Mouse (Mus musculus): ENCODE results near the gene Tmem131.

The Tmem131 gene

DNA sequence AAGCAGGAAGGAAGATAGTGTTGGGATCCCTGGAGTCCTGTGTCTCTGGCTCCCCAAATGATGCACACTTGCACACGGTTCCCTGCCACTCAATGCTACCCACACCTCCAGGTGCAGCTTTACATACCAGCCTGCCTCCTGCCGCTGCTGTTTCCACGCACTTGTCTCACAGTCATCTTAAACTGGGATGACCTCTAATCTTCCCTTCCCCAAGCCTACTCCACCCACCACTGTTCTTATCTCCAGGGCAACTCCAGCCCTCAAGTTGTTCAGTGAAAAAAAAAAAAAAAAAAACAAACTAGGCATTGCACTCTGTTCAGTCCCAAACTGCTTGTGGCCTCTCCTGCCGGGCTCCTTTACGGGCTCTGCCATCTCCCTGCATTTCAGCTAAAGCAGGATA, at the start of gene Tmem131:
Gene Tmem131, minus strand, starts transcription at position 14 of the 400 bp plus-strand sequence.
- no peaks in the 10 kb centered on the region for H3K27me3 ChIP-seq (ENCODE audit: insufficient read depth, low read length)
- TF ChIP-seq NANOG (IDR thresholded peaks at IDR 0.05; ENCODE audit: borderline replicate concordance, low read length) (no peak), POU5F1 (IDR thresholded peaks at IDR 0.05; ENCODE audit: borderline replicate concordance, low read length) (no peak), CTCF (conservative IDR thresholded peaks at IDR 0.05; ENCODE audit: low read length) (no peak)
- H3K4me1 ChIP-seq (replicated peaks; ENCODE audit: low read depth, low read length): peaks cover 52% of the 10 kb centered on the region
- peak within 1 kb of the TSS; percentile 30 for H3K4me3 ChIP-seq (replicated peaks; ENCODE audit: low read length)
- H3K9me3 ChIP-seq (ENCODE audit: low read length): no peaks in the 10 kb centered on the region
- no peaks in the 10 kb centered on the region for H3K36me3 ChIP-seq (ENCODE audit: insufficient read depth, low read length)

DNA sequence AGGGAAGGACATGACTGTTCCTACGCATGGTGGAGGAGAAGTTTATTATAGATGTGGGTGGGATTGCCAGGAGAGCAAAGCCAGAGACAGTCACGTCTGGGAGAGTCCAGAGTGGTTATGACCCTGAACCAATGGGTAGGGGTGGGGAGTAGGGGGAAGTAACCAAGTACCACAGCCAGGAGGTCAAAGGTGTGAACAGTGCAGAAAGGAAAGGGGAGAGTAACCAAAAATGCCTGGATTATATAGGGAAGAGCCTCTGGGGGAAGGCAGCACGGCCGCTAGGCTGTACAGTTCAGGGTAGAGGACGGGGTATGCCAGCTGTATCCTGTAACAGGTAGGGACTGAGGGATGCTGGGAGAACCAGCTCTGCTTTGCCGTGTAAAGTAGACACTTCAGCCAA, 45.1 kb upstream of the Tmem131 start:
- H3K4me1 ChIP-seq (replicated peaks; ENCODE audit: low read depth, low read length): peaks cover 70% of the 10 kb centered on the region
- no peaks in the 10 kb centered on the region for H3K27me3 ChIP-seq (ENCODE audit: insufficient read depth, low read length)
- 0 out of 2 replicates have a peak overlapping the region, but pooled peaks have one; percentile 8 for H3K4me3 ChIP-seq (replicated peaks; ENCODE audit: low read length)
- no peak for TF ChIP-seq NANOG (IDR thresholded peaks at IDR 0.05; ENCODE audit: borderline replicate concordance, low read length)
- no peak for TF ChIP-seq CTCF (conservative IDR thresholded peaks at IDR 0.05; ENCODE audit: low read length)
- TF ChIP-seq POU5F1 (IDR thresholded peaks at IDR 0.05; ENCODE audit: borderline replicate concordance, low read length): no peak
- H3K36me3 ChIP-seq (ENCODE audit: insufficient read depth, low read length): no peaks in the 10 kb centered on the region
- H3K9me3 ChIP-seq (ENCODE audit: low read length): peaks cover 4% of the 10 kb centered on the region; the same call in 1 of the 2 replicates

DNA sequence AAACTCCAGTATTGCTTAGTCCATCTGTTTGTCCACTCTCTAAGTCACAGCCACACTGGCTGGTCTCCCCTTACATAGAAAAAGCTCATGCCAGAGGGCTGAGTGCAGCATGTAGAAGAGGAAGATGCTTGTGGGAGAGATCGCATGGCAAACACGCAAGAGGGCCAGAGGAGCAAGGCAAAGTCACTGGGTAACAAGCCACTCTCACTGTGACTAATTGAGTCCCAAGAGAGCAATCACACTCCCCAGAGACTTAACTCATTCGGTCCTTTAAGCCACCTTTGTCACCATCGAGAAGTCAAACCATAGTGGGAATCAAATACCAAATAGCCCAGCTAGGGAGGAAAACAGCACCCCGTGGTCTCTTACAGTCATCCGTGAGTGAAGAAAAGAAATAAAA, 44.7 kb upstream of the Tmem131 start:
- Histone ChIP-seq H3K27me3 (ENCODE audit: insufficient read depth, low read length) (no peaks in the 10 kb centered on the region), H3K4me3 (replicated peaks; ENCODE audit: low read length) (0 out of 2 replicates have a peak overlapping the region, but pooled peaks have one; percentile 8), H3K9me3 (ENCODE audit: low read length) (peaks cover 4% of the 10 kb centered on the region; the same call in 1 of the 2 replicates), H3K4me1 (replicated peaks; ENCODE audit: low read depth, low read length) (peaks cover 73% of the 10 kb centered on the region), H3K36me3 (ENCODE audit: insufficient read depth, low read length) (no peaks in the 10 kb centered on the region)
- TF ChIP-seq CTCF (conservative IDR thresholded peaks at IDR 0.05; ENCODE audit: low read length) (no peak), NANOG (IDR thresholded peaks at IDR 0.05; ENCODE audit: borderline replicate concordance, low read length) (no peak), POU5F1 (IDR thresholded peaks at IDR 0.05; ENCODE audit: borderline replicate concordance, low read length) (no peak)

GRCm38 (mm10) chr1:36987172-36988148, 44.0 kb upstream of the Tmem131 start:
- no peak for TF ChIP-seq CTCF (conservative IDR thresholded peaks at IDR 0.05; ENCODE audit: low read length)
- peak; percentile 36; the same call in 1 of the 2 replicates for TF ChIP-seq POU5F1 (IDR thresholded peaks at IDR 0.05; ENCODE audit: borderline replicate concordance, low read length)
- TF ChIP-seq NANOG (IDR thresholded peaks at IDR 0.05; ENCODE audit: borderline replicate concordance, low read length): peak; percentile 85
- Histone ChIP-seq H3K9me3 (ENCODE audit: low read length) (peaks cover 1% of the 10 kb centered on the region; the same call in 1 of the 2 replicates), H3K4me1 (replicated peaks; ENCODE audit: low read depth, low read length) (peaks cover 78% of the 10 kb centered on the region), H3K27me3 (ENCODE audit: insufficient read depth, low read length) (no peaks in the 10 kb centered on the region), H3K36me3 (ENCODE audit: insufficient read depth, low read length) (no peaks in the 10 kb centered on the region), H3K4me3 (replicated peaks; ENCODE audit: low read length) (peak overlapping the region; percentile 27)

DNA sequence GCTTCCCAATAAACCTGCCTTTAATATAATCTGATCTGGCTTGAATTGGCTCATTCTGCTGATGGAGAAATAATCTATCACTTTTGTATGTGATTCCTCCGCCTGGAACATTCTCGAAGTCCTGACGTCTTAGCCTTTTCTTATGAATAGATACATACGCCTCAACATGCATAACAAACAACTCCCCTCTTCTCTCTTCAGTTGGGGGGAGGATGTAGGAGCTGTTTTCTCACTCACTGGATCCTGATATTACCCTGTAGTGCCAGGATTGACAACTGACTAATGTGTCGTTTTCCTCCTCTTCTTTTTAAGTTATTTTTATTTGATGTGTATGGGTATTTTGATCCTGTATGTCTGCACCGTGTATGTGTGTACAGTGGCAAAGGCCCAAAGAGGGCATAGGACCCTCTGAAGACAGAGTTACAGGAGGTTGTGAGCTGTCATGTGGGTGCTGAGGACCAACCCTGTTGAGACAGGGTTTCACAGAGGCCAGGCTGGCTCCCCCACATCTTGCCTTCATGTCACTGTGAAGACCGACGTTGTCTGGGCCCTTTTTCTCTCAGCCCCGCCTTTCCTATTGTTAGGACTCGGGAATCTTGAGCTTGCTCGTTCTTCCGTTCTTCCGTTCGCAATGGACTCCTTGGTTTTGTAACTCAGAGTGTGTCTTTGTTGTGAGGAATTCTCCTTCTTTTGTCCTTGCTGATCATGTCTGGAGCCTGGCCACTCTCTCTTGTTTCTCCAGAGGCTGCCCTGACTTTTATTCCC, 43.1 kb upstream of the Tmem131 start:
- H3K9me3 ChIP-seq (ENCODE audit: low read length): no peaks in the 10 kb centered on the region
- H3K4me1 ChIP-seq (replicated peaks; ENCODE audit: low read depth, low read length): peaks cover 86% of the 10 kb centered on the region
- 0 out of 2 replicates have a peak, but pooled peaks have one; percentile 17 for TF ChIP-seq POU5F1 (IDR thresholded peaks at IDR 0.05; ENCODE audit: borderline replicate concordance, low read length)
- TF ChIP-seq CTCF (conservative IDR thresholded peaks at IDR 0.05; ENCODE audit: low read length): no peak
- H3K27me3 ChIP-seq (ENCODE audit: insufficient read depth, low read length): no peaks in the 10 kb centered on the region
- peak overlapping the region; percentile 27 for H3K4me3 ChIP-seq (replicated peaks; ENCODE audit: low read length)
- H3K36me3 ChIP-seq (ENCODE audit: insufficient read depth, low read length): no peaks in the 10 kb centered on the region

DNA sequence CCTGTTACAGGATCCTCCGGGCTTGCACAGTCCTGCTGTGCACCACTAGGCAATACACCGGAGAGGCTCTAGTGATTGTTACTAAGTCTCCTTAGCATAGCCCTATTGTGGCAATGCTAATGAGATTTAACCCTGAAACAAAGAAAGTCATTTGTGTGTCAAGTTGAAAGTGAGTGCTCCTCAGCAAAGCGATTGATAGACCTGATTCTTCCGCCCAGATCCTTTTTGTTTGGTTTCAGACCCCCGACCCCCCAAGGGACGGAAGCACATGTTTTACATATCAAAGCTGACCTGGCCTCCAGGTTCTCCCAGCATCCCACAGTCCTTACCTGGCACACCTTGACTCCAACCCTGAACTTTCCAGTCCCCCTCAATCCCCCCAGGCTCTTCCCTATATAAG, 42.4 kb upstream of the Tmem131 start:
- Histone ChIP-seq H3K4me3 (replicated peaks; ENCODE audit: low read length) (no peak overlapping the region), H3K36me3 (ENCODE audit: insufficient read depth, low read length) (no peaks in the 10 kb centered on the region), H3K9me3 (ENCODE audit: low read length) (no peaks in the 10 kb centered on the region), H3K27me3 (ENCODE audit: insufficient read depth, low read length) (no peaks in the 10 kb centered on the region), H3K4me1 (replicated peaks; ENCODE audit: low read depth, low read length) (peaks cover 89% of the 10 kb centered on the region)
- TF ChIP-seq POU5F1 (IDR thresholded peaks at IDR 0.05; ENCODE audit: borderline replicate concordance, low read length) (peak; percentile 87), CTCF (conservative IDR thresholded peaks at IDR 0.05; ENCODE audit: low read length) (no peak), NANOG (IDR thresholded peaks at IDR 0.05; ENCODE audit: borderline replicate concordance, low read length) (peak; percentile 100)

- TF ChIP-seq CTCF (conservative IDR thresholded peaks at IDR 0.05; ENCODE audit: low read length) (no peak), POU5F1 (IDR thresholded peaks at IDR 0.05; ENCODE audit: borderline replicate concordance, low read length) (no peak), NANOG (IDR thresholded peaks at IDR 0.05; ENCODE audit: borderline replicate concordance, low read length) (no peak)
- H3K4me1 ChIP-seq (replicated peaks; ENCODE audit: low read depth, low read length): peaks cover 74% of the 10 kb centered on the region
- no peaks in the 10 kb centered on the region for H3K9me3 ChIP-seq (ENCODE audit: low read length)
- H3K4me3 ChIP-seq (replicated peaks; ENCODE audit: low read length): peak overlapping the region; percentile 49
- H3K36me3 ChIP-seq (ENCODE audit: insufficient read depth, low read length): no peaks in the 10 kb centered on the region
- no peaks in the 10 kb centered on the region for H3K27me3 ChIP-seq (ENCODE audit: insufficient read depth, low read length)
These were observed 40.9 kb upstream of the Tmem131 start for GRCm38 (mm10) chr1:36984406-36984805.

- H3K4me1 ChIP-seq (replicated peaks; ENCODE audit: low read depth, low read length): peaks cover 67% of the 10 kb centered on the region
- H3K4me3 ChIP-seq (replicated peaks; ENCODE audit: low read length): 0 out of 2 replicates have a peak overlapping the region, but pooled peaks have one; percentile 49
- H3K36me3 ChIP-seq (ENCODE audit: insufficient read depth, low read length): no peaks in the 10 kb centered on the region
- TF ChIP-seq NANOG (IDR thresholded peaks at IDR 0.05; ENCODE audit: borderline replicate concordance, low read length): 0 out of 2 replicates have a peak, but pooled peaks have one; percentile 4
- no peak for TF ChIP-seq CTCF (conservative IDR thresholded peaks at IDR 0.05; ENCODE audit: low read length)
- no peaks in the 10 kb centered on the region for H3K9me3 ChIP-seq (ENCODE audit: low read length)
- no peaks in the 10 kb centered on the region for H3K27me3 ChIP-seq (ENCODE audit: insufficient read depth, low read length)
These were observed 40.3 kb upstream of the Tmem131 start for GRCm38 (mm10) chr1:36983754-36984153.

All from E14TG2a.4 (cell line).